Mouse (Mus musculus) right cerebral cortex, postnatal 14 days (tissue): ENCODE results near the gene Adora1.
"Not testable (repeated sequence)": the region's sequence is repeated elsewhere in the genome, so short reads cannot be mapped to it uniquely, and the experiment has no call there.

ENCODE experiments used
- DNase-seq: peaks from one replicate; pipeline ENCODE4 v3.0.0; 2022

Adora1 gene

GRCm38 (mm10) chr1:134235391-134235921 is at the start of gene Adora1:
Gene Adora1 (minus strand): TSS chr1:134235431.
- no peak for DNase-seq

- DNase-seq: no peak
Measured at GRCm38 (mm10) chr1:134283108-134283507, 47.9 kb upstream of the Adora1 start.

DNA sequence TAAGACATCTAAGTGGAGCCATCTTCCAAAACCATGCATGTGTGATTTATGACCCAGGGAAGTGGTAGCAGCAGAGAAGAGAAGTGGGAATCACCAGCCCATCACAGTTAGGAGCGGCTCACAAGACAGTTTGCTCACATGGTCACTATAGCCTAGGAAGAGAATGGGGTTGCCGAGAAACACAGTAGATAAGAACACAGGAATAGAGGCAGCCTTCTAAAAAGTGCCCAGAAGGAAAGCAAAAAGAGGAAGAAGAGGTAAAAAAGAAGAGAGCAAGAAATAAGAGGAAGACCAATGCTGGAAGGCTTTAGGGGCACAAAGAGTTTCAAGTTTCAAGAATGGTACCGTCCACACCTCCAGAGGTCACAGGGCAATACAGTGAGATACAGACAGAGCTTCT is 47.1 kb upstream of the Adora1 start:
- no peak for DNase-seq

DNA sequence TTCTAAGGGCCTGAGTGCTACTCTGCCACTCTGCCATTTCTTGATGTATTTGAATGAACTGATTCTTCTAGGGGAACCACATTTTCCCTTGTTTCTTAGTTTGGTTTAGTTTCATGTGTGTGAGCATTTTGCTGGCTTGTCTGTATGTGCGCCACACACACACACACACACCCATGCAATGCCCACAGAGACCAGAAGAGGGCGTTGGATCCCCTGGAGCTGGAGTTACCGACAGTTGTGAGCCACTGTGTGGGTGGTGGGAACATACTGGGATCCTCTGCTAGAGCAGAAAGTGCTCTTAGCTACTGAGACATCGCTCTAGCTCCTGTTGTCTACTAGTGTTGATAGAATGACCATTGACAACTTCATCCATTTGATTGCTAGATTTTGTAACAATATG is 46.3 kb upstream of the Adora1 start:
- DNase-seq: no peak

DNA sequence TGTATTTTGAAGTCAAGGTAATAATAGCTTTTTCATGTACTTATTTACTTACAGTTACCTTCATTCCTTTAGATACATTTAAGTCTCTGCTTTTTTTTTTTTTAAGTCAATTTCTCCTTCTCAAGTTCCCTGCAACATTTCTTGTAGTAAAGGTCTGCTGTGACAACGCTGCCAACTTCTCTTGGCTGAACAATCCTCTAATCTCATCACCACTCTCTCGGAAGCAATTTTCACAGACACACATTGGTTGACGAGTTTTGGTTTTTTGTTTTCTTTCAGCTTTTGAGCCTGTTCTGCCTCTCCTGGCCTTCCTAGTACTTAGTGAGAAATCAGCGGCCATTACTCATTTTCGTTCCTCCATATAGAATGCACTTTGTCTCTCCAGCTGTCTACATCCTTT is 44.9 kb upstream of the Adora1 start:
- no peak for DNase-seq

DNA sequence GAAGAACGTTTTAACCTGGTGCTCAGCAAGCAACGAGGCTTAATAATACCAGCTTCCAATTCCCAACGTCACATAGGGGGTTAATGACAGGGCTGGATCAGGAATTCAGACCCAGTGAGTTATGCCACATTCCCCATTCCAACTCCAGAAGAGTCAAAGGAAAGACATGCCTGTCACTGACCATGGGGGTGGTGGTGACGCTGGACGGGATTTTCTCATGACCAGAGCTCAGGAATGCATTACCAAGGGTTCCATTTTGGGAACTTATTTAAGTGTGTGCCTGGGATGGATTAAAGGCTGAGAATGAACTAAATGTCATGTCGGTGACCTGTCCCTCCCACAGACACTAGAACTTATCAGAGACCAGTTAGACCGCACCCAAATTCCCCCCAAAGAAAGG is 41.6 kb upstream of the Adora1 start:
- DNase-seq: no peak

GRCm38 (mm10) chr1:134275616-134276464 is 40.6 kb upstream of the Adora1 start:
- no peak for DNase-seq

DNA sequence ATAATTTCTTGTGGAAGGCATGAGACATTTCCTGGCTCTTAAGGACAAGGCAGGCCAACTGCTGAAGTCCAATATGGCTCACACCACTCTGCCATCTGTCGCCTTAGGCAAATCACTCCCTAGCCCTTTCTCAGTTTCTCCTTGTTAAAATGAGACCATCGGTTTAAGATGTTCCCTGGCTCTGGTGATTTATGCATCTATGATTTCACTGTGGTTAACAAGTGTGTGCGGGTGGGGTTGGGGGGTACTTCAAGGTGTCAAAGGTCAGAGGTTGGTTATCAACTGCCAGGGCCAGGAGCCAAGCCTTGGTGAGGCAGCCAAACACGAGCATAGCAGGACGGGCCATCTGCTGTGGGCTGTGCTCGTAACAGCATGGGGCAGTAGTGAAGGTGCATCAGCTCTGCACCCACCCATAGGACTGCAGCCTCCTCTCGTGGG is 39.3 kb upstream of the Adora1 start:
- DNase-seq: no peak

DNA sequence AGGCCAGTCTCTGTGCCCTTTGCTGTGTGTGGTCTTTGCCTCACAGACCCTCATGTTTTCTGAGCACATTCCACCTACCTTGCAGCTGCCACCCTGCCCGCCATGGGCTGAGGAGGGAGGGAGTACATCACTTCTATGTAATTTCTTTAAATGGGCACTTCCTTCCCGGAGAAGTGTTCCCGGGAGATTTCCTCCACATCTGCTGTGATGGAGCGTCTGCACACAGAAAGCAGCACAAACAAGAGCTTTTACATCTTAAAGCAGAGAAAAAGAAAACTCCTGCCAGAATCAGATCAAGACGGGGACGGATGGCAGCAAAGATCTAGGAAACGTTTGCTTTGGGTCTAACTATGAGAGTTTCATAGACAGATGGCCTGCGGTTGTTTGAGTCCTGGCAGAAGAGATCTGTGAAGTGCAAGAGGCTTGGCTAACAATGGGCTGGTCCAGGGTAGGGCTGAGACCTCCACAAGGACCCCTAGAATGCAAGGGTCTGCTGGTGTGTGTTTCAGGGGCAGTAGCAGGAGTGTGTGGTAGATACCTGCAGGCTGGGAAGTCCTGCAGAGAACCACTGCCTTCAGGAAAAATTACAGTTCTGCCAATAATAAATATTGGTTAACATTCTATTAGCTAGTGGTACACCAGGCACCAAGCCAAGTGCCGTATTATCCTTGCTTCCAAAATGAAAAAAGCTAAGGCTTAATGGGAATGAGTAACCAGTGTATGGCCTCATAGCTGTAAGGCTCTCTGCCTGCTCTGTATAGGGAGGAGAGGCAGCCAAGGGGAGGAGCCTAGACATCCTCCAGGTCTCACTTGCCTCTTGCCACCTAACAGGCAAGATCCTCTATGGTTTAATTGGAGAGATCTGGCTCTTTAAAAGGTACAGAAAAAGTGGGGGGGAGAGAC is 38.5 kb upstream of the Adora1 start:
- no peak for DNase-seq

- DNase-seq: no peak
Measured at GRCm38 (mm10) chr1:134272754-134273250, 37.6 kb upstream of the Adora1 start.

DNA sequence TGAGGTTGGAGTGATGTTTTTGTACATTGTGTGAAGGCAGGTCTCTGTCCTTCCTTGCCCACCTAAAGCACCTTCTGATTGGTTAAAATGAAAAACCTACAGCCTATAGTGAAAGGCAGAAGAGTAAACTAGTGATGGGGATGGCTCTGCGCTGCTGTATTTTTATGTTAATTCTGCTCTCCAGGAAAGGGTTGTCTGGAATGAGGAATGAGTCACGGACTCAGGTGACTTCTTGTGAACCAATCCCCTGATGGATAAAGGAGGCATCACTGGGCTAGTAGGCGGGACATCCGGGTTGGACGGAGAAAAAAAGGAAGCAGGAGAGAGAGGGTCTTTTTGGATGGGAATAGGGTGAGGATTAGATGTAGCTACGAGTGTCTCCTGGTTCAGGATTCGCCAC is 34.8 kb upstream of the Adora1 start:
- DNase-seq: no peak

GRCm38 (mm10) chr1:134265797-134266196 is 30.6 kb upstream of the Adora1 start:
- DNase-seq: no peak

GRCm38 (mm10) chr1:134264341-134264740 is 29.1 kb upstream of the Adora1 start:
- DNase-seq: no peak

DNA sequence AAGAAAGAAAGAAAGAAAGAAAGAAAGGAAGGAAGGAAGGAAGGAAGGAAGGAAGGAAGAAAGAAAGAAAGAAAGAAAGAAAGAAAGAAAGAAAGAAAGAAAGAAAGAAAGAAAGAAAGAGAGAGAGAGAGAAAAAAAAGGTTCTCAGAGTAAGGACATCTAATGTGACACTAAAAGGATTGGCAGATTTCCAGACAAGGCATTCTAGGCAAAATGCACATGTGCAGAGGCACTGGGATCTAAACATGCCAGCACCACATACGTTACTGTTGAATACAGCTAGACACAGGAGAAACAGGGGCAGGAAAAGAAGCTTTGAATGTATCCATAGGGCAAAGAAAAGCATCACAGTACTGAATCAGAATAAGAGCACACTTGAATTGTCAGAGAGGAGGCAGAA is 14.4 kb upstream of the Adora1 start:
- DNase-seq: not testable (repeated sequence)

DNA sequence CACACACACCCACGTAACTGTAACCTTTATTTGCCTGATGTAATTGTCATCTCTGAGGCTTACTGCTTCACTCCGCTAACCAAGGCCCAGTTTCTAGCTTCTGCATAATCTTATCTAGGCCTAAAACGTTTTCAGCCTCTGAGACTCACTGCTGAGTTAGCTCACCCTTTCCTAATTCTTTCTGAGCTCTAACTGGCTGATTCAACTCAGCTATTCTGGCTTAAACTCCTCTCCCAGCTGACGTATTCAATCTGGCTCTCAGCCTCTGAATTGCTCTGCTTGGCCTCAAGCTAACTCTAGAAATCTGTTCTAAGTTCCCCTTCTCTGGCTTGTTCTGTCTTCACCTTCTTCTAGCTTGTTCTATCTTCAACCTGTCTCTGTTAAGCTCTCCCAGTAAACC is 11.4 kb upstream of the Adora1 start:
- DNase-seq: no peak

DNA sequence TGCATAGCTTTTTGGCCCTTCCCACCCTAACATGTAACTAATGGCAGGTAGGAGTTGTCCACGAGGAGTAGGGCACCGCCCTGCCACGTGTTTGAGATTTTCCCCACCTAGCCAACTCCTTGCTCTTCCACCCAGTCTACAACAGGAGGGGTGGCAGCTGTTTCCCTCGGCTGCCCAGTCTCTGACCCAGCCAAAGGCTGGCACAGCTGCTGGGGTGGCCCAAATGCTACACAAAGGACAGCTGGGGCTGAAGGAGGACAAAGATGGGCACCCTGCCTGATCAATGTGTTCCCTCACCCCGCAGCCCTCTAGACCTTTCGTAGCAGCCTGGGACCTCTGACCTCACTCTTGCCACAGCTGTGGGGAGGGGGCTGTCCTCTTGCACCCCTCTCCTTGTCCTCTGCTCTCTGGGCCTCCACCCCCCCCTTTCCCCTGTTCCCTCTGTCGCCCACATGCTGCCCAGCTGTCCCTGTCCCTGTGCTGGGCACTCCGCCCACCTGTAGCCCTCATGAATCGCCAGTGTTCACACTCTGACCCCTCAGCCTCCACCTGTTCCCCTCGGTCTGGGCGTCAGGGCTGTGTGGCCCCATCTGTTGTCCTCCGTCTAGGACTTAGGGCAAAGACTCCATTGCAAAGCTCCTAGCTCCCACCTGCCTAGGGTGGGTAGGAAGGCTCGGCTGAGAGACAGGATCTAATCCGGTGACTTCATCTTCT is 9.9 kb upstream of the Adora1 start:
- no peak for DNase-seq

DNA sequence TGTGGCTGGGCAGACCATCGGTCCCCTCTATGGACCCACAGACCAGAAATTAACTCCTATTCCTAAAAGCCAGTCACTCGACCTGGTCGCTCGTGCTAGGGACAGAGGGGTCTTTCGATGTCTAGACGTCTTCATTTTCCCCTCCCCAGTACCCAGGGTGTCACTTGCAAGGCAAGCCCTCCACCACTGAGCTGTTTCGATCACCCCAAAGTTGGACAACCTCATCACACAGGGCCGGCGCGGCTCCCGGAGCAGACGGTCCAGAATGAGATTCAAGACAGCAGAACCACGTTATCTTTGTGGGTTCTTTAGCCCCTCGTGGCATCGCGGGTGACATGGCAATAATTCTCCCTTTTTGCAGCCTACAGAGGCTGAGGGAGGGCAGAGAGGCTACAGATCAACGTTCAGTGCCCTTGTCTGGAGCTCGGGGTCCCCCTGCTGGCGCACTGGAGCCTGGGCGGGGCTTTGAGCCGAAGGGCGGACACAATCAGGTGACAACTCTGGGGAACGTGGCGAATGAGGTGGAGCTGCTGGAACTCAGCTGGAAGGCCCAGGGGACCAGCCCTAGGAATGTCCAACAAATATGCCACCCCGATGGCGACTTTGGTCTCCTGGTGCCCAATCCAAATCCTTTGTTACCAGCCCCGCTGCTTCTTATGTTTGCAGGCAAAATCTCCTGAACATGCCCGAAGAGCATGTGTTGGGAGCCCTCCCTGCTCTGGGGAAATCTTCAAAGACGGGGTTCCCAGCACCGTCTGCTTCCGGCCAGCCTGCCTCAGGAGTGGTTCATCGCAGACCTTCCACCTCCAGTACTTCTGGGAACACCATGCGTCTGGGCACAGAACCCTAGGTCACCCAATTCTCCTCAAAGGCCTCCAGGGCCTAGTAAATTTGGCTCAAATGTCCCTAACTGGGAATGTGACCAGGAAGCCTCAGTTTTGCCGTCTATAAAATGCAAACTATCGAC is 9.0 kb upstream of the Adora1 start:
- peak; percentile 92 for DNase-seq

DNA sequence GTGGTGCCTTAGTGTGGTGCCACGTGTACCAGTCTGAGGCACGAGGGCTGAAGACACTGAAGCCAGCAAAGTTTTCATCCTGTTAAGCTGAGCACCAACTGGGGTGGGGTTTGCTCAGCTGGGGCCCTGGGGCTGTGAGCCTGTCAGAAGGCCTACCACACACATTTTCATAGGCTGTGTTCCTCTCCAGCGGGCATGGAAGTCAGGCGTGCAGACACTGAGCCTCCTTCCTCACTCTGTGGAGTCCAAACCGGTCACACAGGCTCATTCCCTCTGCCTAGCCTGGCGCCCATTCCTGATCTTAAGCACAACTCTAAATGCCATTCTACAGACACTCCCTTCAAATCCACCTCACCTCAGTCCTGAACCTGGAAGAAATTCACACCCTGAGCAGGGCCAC is 8.3 kb upstream of the Adora1 start:
- no peak for DNase-seq

DNA sequence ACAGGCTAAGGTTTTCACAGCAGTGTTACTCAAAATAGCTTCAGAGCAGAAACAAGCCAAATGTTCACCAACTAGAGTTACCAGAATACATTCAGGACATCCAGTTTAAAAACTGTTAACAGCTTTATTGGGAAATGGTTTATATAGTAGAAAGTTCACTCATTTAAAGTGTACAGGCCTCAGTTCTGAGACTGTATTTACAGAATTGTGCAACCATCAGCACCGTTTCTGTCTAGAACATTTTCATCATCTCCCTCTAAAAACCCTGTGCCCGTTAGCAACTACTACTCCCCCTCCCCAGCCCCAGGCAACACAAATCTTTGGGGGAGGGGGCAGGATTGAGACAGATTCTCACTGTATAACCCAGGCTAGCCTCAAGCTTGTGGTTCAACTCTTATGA is 7.1 kb upstream of the Adora1 start:
- DNase-seq: no peak

GRCm38 (mm10) chr1:134241298-134241697 is 6.1 kb upstream of the Adora1 start:
- DNase-seq: no peak

GRCm38 (mm10) chr1:134240701-134241100 is 5.5 kb upstream of the Adora1 start:
- DNase-seq: no peak

DNA sequence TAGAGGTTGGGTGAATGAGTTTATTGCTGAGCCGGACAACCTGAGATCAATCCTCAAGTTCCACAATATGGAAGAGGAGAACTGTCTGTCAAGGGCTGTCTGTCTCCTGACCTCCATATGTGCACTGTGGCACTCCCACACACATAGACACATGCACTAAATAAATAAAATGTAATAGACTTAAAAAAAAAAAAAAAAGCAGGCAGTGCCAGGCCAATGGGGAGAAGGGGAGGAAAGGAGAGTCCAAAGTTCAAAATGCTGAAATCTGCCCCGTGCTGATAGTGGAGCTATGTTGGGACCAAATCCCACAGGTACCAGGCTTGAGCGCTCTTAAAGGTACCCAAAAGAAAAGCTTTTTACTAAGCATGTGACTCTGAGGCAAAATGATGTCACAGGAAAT is 2.2 kb upstream of the Adora1 start:
- DNase-seq: no peak
